Mouse (Mus musculus): ENCODE measurements around the gene Fcna. TPM values are rescaled to one million over a fixed set of nuclear protein-coding genes. Genes with fewer than 3 reads are reported as not detected.
A peak's percentile ranks its signal among the peaks of the same experiment; 100 is the strongest.

Fcna gene
- polyA plus RNA-seq, 1 experiment from 2014 or later, result 4.9 TPM

DNA sequence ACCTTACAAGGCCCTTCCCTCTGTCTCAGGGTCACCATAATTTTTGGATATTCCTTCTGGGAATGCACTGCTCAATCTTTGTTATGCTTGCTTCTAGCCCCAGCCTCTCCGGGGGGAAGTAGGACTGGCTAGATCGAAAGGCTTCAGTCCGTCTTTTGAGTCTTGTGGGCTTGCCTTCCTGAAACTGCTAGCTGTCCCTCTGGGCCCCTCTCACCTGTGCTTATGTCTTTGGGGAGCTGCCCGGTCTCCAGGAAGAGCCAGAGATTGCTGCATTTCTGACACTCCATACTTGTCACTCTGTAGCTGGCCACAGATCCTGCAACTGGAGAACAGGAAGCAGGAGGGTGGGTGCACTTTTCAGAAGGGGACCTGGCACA lies 7.0 kb downstream of the Fcna start:
- 80% methylated on average over 4 of the region's 4 CpGs for WGBS
- no peak overlapping the region for H3K27ac ChIP-seq (replicated peaks; ENCODE audit: low read depth, low read length)
- H3K4me1 ChIP-seq (ENCODE audit: control insufficient read depth, insufficient read depth, low read length), result peaks cover 10% of the 10 kb centered on the region
- H3K9me3 ChIP-seq (ENCODE audit: control insufficient read depth, low read length), result no peaks in the 10 kb centered on the region
- no peaks in the 10 kb centered on the region for H3K36me3 ChIP-seq (ENCODE audit: control insufficient read depth, insufficient read depth, low read length)
- no peak for DNase-seq (ENCODE audit: low spot score)
- ATAC-seq (ENCODE audit: low read depth), result no peak
- H3K4me3 ChIP-seq (ENCODE audit: low read depth, low read length), result 0 out of 2 replicates have a peak overlapping the region, but pooled peaks have one; percentile 51
- H3K4me2 ChIP-seq (ENCODE audit: low read depth, low read length), result peak overlapping the region; percentile 88
- no peak overlapping the region for H3K9ac ChIP-seq (ENCODE audit: low read depth, low read length)
- H3K27me3 ChIP-seq (replicated peaks; ENCODE audit: control insufficient read depth, insufficient read depth, low read length), result peaks cover 20% of the 10 kb centered on the region

GRCm38 (mm10) chr2:25620386-25620785 lies 7.4 kb downstream of the Fcna start:
- Histone ChIP-seq H3K4me1 (ENCODE audit: control insufficient read depth, insufficient read depth, low read length) (peaks cover 10% of the 10 kb centered on the region), H3K27me3 (replicated peaks; ENCODE audit: control insufficient read depth, insufficient read depth, low read length) (peaks cover 25% of the 10 kb centered on the region), H3K27ac (replicated peaks; ENCODE audit: low read depth, low read length) (no peak overlapping the region), H3K36me3 (ENCODE audit: control insufficient read depth, insufficient read depth, low read length) (no peaks in the 10 kb centered on the region), H3K9ac (ENCODE audit: low read depth, low read length) (no peak overlapping the region), H3K4me3 (ENCODE audit: low read depth, low read length) (no peak overlapping the region), H3K9me3 (ENCODE audit: control insufficient read depth, low read length) (no peaks in the 10 kb centered on the region), H3K4me2 (ENCODE audit: low read depth, low read length) (no peak overlapping the region)
- 62% methylated on average over 6 of the region's 6 CpGs for WGBS
- no peak for DNase-seq (ENCODE audit: low spot score)
- ATAC-seq (ENCODE audit: low read depth), result no peak

- H3K9ac ChIP-seq (ENCODE audit: low read depth, low read length), result no peak within 1 kb of the TSS
- H3K4me2 ChIP-seq (ENCODE audit: low read depth, low read length), result no peak within 1 kb of the TSS; the same call in 1 of the 2 replicates
- H3K36me3 ChIP-seq (ENCODE audit: control insufficient read depth, insufficient read depth, low read length), result no peaks in the 10 kb centered on the region
- H3K4me3 ChIP-seq (ENCODE audit: low read depth, low read length), result no peak within 1 kb of the TSS
- H3K4me1 ChIP-seq (ENCODE audit: control insufficient read depth, insufficient read depth, low read length), result peaks cover 10% of the 10 kb centered on the region
- H3K9me3 ChIP-seq (ENCODE audit: control insufficient read depth, low read length), result no peaks in the 10 kb centered on the region
- ATAC-seq (ENCODE audit: low read depth) (no peak), DNase-seq (ENCODE audit: low spot score) (no peak)
- no peak within 1 kb of the TSS for H3K27ac ChIP-seq (replicated peaks; ENCODE audit: low read depth, low read length)
- peaks cover 32% of the 10 kb centered on the region for H3K27me3 ChIP-seq (replicated peaks; ENCODE audit: control insufficient read depth, insufficient read depth, low read length)
- WGBS, result 82% methylated on average over 3 of the region's 3 CpGs
These were observed 10.3 kb downstream of the Fcna start, which contains the start of gene Ccdc183 for GRCm38 (mm10) chr2:25617578-25617977. Ccdc183 (minus strand) TSS chr2:25617678.

GRCm38 (mm10) chr2:25616398-25616797 lies 11.4 kb downstream of the Fcna start:
- no peak for ATAC-seq (ENCODE audit: low read depth)
- Histone ChIP-seq H3K9ac (ENCODE audit: low read depth, low read length) (no peak overlapping the region), H3K4me2 (ENCODE audit: low read depth, low read length) (peak overlapping the region; percentile 27), H3K27me3 (replicated peaks; ENCODE audit: control insufficient read depth, insufficient read depth, low read length) (peaks cover 32% of the 10 kb centered on the region), H3K9me3 (ENCODE audit: control insufficient read depth, low read length) (no peaks in the 10 kb centered on the region), H3K36me3 (ENCODE audit: control insufficient read depth, insufficient read depth, low read length) (no peaks in the 10 kb centered on the region), H3K4me1 (ENCODE audit: control insufficient read depth, insufficient read depth, low read length) (peaks cover 9% of the 10 kb centered on the region), H3K4me3 (ENCODE audit: low read depth, low read length) (peak overlapping the region; percentile 17; the same call in 1 of the 2 replicates), H3K27ac (replicated peaks; ENCODE audit: low read depth, low read length) (no peak overlapping the region)
- WGBS, result 23% methylated on average over 13 of the region's 22 CpGs
- no peak for DNase-seq (ENCODE audit: low spot score)

DNA sequence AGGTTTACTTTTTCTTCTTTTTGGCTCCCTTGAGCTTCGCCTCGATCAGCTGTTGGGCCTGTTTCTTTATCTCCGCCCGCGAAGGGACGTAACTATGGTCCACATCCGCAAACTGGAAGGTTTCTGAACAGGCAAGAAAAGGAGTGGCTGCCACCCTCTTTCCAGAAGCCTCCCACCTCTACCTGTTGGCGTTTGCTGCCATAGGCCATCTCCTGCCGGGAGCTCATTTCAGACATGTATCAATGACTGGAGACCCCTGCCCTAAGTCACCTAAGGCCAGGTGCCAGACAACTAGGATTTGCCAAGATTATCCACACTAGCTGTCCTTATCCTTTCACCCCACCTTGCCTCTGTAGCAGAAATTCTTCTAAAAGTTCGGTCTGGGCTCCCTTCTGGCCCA lies 19.2 kb downstream of the Fcna start:
- no peak for DNase-seq (ENCODE audit: low spot score)
- Histone ChIP-seq H3K36me3 (ENCODE audit: control insufficient read depth, insufficient read depth, low read length) (0 out of 2 replicates have a peak, but pooled peaks cover 3% of the 10 kb centered on the region), H3K27me3 (replicated peaks; ENCODE audit: control insufficient read depth, insufficient read depth, low read length) (no peaks in the 10 kb centered on the region), H3K4me3 (ENCODE audit: low read depth, low read length) (peak overlapping the region; percentile 99), H3K4me2 (ENCODE audit: low read depth, low read length) (peak overlapping the region; percentile 69), H3K4me1 (ENCODE audit: control insufficient read depth, insufficient read depth, low read length) (peaks cover 17% of the 10 kb centered on the region), H3K9ac (ENCODE audit: low read depth, low read length) (peak overlapping the region; percentile 99), H3K9me3 (ENCODE audit: control insufficient read depth, low read length) (no peaks in the 10 kb centered on the region), H3K27ac (replicated peaks; ENCODE audit: low read depth, low read length) (peak overlapping the region; percentile 96)
- ATAC-seq (ENCODE audit: low read depth), result 0 out of 2 replicates have a peak, but pooled peaks have one; percentile 1
- 63% methylated on average over 10 of the region's 10 CpGs for WGBS

GRCm38 (mm10) chr2:25607761-25608622 lies 19.8 kb downstream of the Fcna start, which contains the start of gene Rabl6:
Rabl6 (minus strand) TSS chr2:25608521.
- DNase-seq (ENCODE audit: low spot score) (peak; percentile 95), ATAC-seq (ENCODE audit: low read depth) (peak; percentile 93)
- H3K9ac ChIP-seq (ENCODE audit: low read depth, low read length), result peak within 1 kb of the TSS; percentile 99
- H3K4me2 ChIP-seq (ENCODE audit: low read depth, low read length), result peak within 1 kb of the TSS; percentile 69
- peak within 1 kb of the TSS; percentile 99 for H3K4me3 ChIP-seq (ENCODE audit: low read depth, low read length)
- no peaks in the 10 kb centered on the region for H3K27me3 ChIP-seq (replicated peaks; ENCODE audit: control insufficient read depth, insufficient read depth, low read length)
- peaks cover 17% of the 10 kb centered on the region for H3K4me1 ChIP-seq (ENCODE audit: control insufficient read depth, insufficient read depth, low read length)
- H3K9me3 ChIP-seq (ENCODE audit: control insufficient read depth, low read length), result no peaks in the 10 kb centered on the region
- peak within 1 kb of the TSS; percentile 96 for H3K27ac ChIP-seq (replicated peaks; ENCODE audit: low read depth, low read length)
- 0 out of 2 replicates have a peak, but pooled peaks cover 9% of the 10 kb centered on the region for H3K36me3 ChIP-seq (ENCODE audit: control insufficient read depth, insufficient read depth, low read length)
- WGBS, result 0% methylated on average over 50 of the region's 80 CpGs

- DNase-seq (ENCODE audit: low spot score) (no peak), ATAC-seq (ENCODE audit: low read depth) (no peak)
- WGBS, result 96% methylated on average over 5 of the region's 5 CpGs
- no peak overlapping the region for H3K4me2 ChIP-seq (ENCODE audit: low read depth, low read length)
- peaks cover 63% of the 10 kb centered on the region for H3K36me3 ChIP-seq (ENCODE audit: control insufficient read depth, insufficient read depth, low read length)
- H3K27ac ChIP-seq (replicated peaks; ENCODE audit: low read depth, low read length), result no peak overlapping the region
- no peak overlapping the region for H3K9ac ChIP-seq (ENCODE audit: low read depth, low read length)
- H3K4me3 ChIP-seq (ENCODE audit: low read depth, low read length), result no peak overlapping the region
- no peaks in the 10 kb centered on the region for H3K27me3 ChIP-seq (replicated peaks; ENCODE audit: control insufficient read depth, insufficient read depth, low read length)
- H3K9me3 ChIP-seq (ENCODE audit: control insufficient read depth, low read length), result no peaks in the 10 kb centered on the region
- peaks cover 11% of the 10 kb centered on the region for H3K4me1 ChIP-seq (ENCODE audit: control insufficient read depth, insufficient read depth, low read length)
These were observed 25.3 kb downstream of the Fcna start for GRCm38 (mm10) chr2:25602526-25602925.

DNA sequence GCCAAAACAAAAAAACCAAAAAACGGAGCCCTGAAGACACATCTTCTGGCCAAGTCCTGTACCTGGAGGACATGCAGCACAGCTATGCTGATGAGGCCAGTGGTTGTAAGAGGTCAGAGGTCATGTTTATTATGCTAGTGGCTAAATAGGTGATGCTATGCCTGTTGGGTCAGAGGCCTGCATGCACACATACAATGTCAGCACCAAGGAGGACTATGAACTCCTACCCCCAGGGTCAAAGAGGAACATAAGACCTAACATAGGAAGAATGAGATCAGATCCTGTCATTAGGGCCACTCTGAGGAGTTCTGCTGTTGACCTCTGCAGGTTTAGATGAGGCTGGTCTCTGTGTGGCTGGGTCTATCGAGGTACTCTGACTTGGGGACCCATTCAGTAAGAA lies 27.8 kb downstream of the Fcna start:
- no peaks in the 10 kb centered on the region for H3K4me1 ChIP-seq (ENCODE audit: control insufficient read depth, insufficient read depth, low read length)
- H3K4me2 ChIP-seq (ENCODE audit: low read depth, low read length), result no peak overlapping the region
- ATAC-seq (ENCODE audit: low read depth) (no peak), DNase-seq (ENCODE audit: low spot score) (no peak)
- no peak overlapping the region for H3K27ac ChIP-seq (replicated peaks; ENCODE audit: low read depth, low read length)
- H3K9ac ChIP-seq (ENCODE audit: low read depth, low read length), result no peak overlapping the region
- no peaks in the 10 kb centered on the region for H3K9me3 ChIP-seq (ENCODE audit: control insufficient read depth, low read length)
- no peak overlapping the region for H3K4me3 ChIP-seq (ENCODE audit: low read depth, low read length)
- peaks cover 88% of the 10 kb centered on the region for H3K36me3 ChIP-seq (ENCODE audit: control insufficient read depth, insufficient read depth, low read length)
- H3K27me3 ChIP-seq (replicated peaks; ENCODE audit: control insufficient read depth, insufficient read depth, low read length), result no peaks in the 10 kb centered on the region
- 90% methylated on average over 2 of the region's 2 CpGs for WGBS
